ENCODE assay signal across 8 mouse cellular contexts in the genomic region with DNA sequence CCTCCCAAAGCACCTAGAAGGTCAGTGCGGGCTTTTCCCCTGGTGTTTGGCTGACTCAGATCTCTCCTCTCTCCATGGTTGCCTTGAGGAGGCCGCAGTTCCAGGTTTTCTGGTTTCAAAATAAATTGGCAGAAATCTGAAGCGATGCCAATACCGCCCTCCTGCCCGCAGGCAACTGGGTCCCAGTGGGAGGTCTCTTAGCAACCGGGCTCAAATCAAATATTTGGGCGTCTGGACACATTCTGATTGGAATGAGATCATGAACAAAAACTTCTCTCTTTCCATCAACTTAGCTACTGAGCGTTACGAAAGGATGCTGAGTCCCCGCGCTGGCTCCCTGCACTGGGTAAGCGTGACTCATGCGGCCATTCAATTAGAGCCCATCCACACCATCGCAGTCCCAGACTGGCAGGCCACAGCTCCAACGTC. TPM values are rescaled to one million over a fixed set of nuclear protein-coding genes. Genes with fewer than 3 reads are reported as not detected.
DNase-seq lines count a peak whose midpoint lies in the region; ATAC-seq lines count a peak whose summit lies in the region.

No protein-coding gene starts in this region.

- H3K27me3 ChIP-seq in lung, embryonic 15.5 days: peaks cover 1% of the 10 kb centered on the region; the same call in 1 of the 2 replicates
- H3K27me3 ChIP-seq in embryonic facial prominence, embryonic 10.5 days (replicated peaks; ENCODE audit: low read depth, poor library complexity, severe bottlenecking): no peaks in the 10 kb centered on the region; the same call in 1 of the 2 replicates
- 0 out of 2 replicates have a peak, but pooled peaks cover 5% of the 10 kb centered on the region for H3K27me3 ChIP-seq in hindbrain, embryonic 13.5 days
- no peaks in the 10 kb centered on the region for H3K27me3 ChIP-seq in midbrain, embryonic 16.5 days (ENCODE audit: control insufficient read depth, insufficient read depth, low read depth, low read length)

- peak overlapping the region; percentile 42 for H3K27ac ChIP-seq in lung, embryonic 15.5 days
- H3K27ac ChIP-seq in embryonic facial prominence, embryonic 10.5 days (replicated peaks): no peak overlapping the region
- peak overlapping the region; percentile 2; the same call in 1 of the 2 replicates for H3K27ac ChIP-seq in hindbrain, embryonic 13.5 days
- 0 out of 2 replicates have a peak overlapping the region, but pooled peaks have one; percentile 3 for H3K27ac ChIP-seq in midbrain, embryonic 16.5 days (ENCODE audit: low read length)

- no peak overlapping the region for H3K4me3 ChIP-seq in lung, embryonic 15.5 days
- H3K4me3 ChIP-seq in embryonic facial prominence, embryonic 10.5 days: no peak overlapping the region
- H3K4me3 ChIP-seq in hindbrain, embryonic 13.5 days: no peak overlapping the region
- no peak overlapping the region for H3K4me3 ChIP-seq in midbrain, embryonic 16.5 days (ENCODE audit: low read depth, low read length)

- H3K9ac ChIP-seq in lung, embryonic 15.5 days: no peak overlapping the region
- H3K9ac ChIP-seq in hindbrain, embryonic 13.5 days: no peak overlapping the region
- no peak overlapping the region for H3K9ac ChIP-seq in midbrain, embryonic 16.5 days (ENCODE audit: low read depth, low read length)

- no peak for DNase-seq in lung, postnatal 14 days
- peak; percentile 15 for DNase-seq in embryonic facial prominence, embryonic 10.5 days (ENCODE audit: low spot score)
- no peak for DNase-seq in testis, postnatal 14 days (ENCODE audit: low spot score)
- DNase-seq in urinary bladder, adult 18-20 months (ENCODE audit: low spot score in 2 of 2): no peak
- DNase-seq in spleen, postnatal 10 days (ENCODE audit: low spot score in 2 of 2): no peak

- peak overlapping the region; percentile 17 for H3K4me2 ChIP-seq in lung, embryonic 15.5 days
- H3K4me2 ChIP-seq in hindbrain, embryonic 13.5 days: no peak overlapping the region
- H3K4me2 ChIP-seq in midbrain, embryonic 16.5 days (ENCODE audit: low read length): peak overlapping the region; percentile 20

- no peaks in the 10 kb centered on the region for H3K9me3 ChIP-seq in lung, embryonic 15.5 days
- no peaks in the 10 kb centered on the region for H3K9me3 ChIP-seq in embryonic facial prominence, embryonic 10.5 days
- H3K9me3 ChIP-seq in hindbrain, embryonic 13.5 days: no peaks in the 10 kb centered on the region
- H3K9me3 ChIP-seq in midbrain, embryonic 16.5 days (replicated peaks; ENCODE audit: control insufficient read depth, low read length, poor library complexity, severe bottlenecking): no peaks in the 10 kb centered on the region

- peak; percentile 52; the same call in 1 of the 2 replicates for ATAC-seq in lung, embryonic 15.5 days (ENCODE audit: borderline replicate concordance, extremely low read depth, low FRiP score, low TSS enrichment)
- peak; percentile 81; the same call in 1 of the 2 replicates for ATAC-seq in hindbrain, embryonic 13.5 days (ENCODE audit: low FRiP score)
- ATAC-seq in midbrain, embryonic 16.5 days: peak; percentile 83; the same call in 1 of the 2 replicates

- H3K36me3 ChIP-seq in lung, embryonic 15.5 days: no peaks in the 10 kb centered on the region
- H3K36me3 ChIP-seq in embryonic facial prominence, embryonic 10.5 days (replicated peaks): no peaks in the 10 kb centered on the region
- no peaks in the 10 kb centered on the region for H3K36me3 ChIP-seq in hindbrain, embryonic 13.5 days
- no peaks in the 10 kb centered on the region for H3K36me3 ChIP-seq in midbrain, embryonic 16.5 days (ENCODE audit: control insufficient read depth, insufficient read depth, low read length)

- WGBS in lung, embryonic 15.5 days: 50% methylated on average over 15 of the region's 15 CpGs
- WGBS in embryonic facial prominence, embryonic 10.5 days: 66% methylated on average over 15 of the region's 15 CpGs
- WGBS in hindbrain, embryonic 13.5 days: 40% methylated on average over 15 of the region's 15 CpGs
- 35% methylated on average over 15 of the region's 15 CpGs for WGBS in midbrain, embryonic 16.5 days

- peaks cover 17% of the 10 kb centered on the region for H3K4me1 ChIP-seq in lung, embryonic 15.5 days
- peaks cover 11% of the 10 kb centered on the region for H3K4me1 ChIP-seq in embryonic facial prominence, embryonic 10.5 days
- H3K4me1 ChIP-seq in hindbrain, embryonic 13.5 days (replicated peaks): peaks cover 16% of the 10 kb centered on the region
- H3K4me1 ChIP-seq in midbrain, embryonic 16.5 days (ENCODE audit: control insufficient read depth, insufficient read depth, low read length): peaks cover 9% of the 10 kb centered on the region; the same call in 1 of the 2 replicates

RNA-seq across cellular contexts. Expression of a gene that starts 16.1 kb away (rescaled TPM):
- polyA plus RNA-seq in lung, embryonic 15.5 days (2015; fragmentation: Nextera tagmentation; extraction: Ambion mirVana): 1.6 and 2.5 TPM in 2 replicates
- 0.59 and 0.74 TPM in 2 replicates for polyA plus RNA-seq in embryonic facial prominence, embryonic 10.5 days (2016; fragmentation: Nextera tagmentation; extraction: Ambion mirVana)
- polyA plus RNA-seq in hindbrain, embryonic 13.5 days (2015; fragmentation: Nextera tagmentation; extraction: Ambion mirVana): 3.5 and 3.6 TPM in 2 replicates
- 7.2 and 7.7 TPM in 2 replicates for polyA plus RNA-seq in midbrain, embryonic 16.5 days (2015; fragmentation: Nextera tagmentation; extraction: Ambion mirVana)
